Mouse (Mus musculus): ENCODE data around the gene Pex12. TPM values are rescaled to one million over a fixed set of nuclear protein-coding genes. Genes with fewer than 3 reads are reported as not detected.

The Pex12 gene
- polyA plus RNA-seq, 1 experiment = 32.1 TPM

- Histone ChIP-seq H3K4me1 (ENCODE audit: control insufficient read depth, insufficient read depth, low read length) (no peaks in the 10 kb centered on the region), H3K27me3 (ENCODE audit: control insufficient read depth, insufficient read depth, low read length) (no peaks in the 10 kb centered on the region), H3K27ac (ENCODE audit: control insufficient read depth, insufficient read depth, low read depth, low read length) (no peak overlapping the region), H3K4me3 (ENCODE audit: control insufficient read depth, low read depth, low read length) (no peak overlapping the region), H3K36me3 (ENCODE audit: control insufficient read depth, insufficient read depth, low read length) (no peaks in the 10 kb centered on the region; the same call in none of the 2 replicates)
- no peak for TF ChIP-seq POLR2A (IDR thresholded peaks at IDR 0.05; ENCODE audit: control insufficient read depth, low read depth, low read length)
- no peak for TF ChIP-seq CTCF (IDR thresholded peaks at IDR 0.05; ENCODE audit: control insufficient read depth, insufficient read depth, insufficient replicate concordance, low read depth, low read length)
Observed at GRCm38 (mm10) chr11:83312471-83312870, 10.1 kb upstream of the Pex12 start.

DNA sequence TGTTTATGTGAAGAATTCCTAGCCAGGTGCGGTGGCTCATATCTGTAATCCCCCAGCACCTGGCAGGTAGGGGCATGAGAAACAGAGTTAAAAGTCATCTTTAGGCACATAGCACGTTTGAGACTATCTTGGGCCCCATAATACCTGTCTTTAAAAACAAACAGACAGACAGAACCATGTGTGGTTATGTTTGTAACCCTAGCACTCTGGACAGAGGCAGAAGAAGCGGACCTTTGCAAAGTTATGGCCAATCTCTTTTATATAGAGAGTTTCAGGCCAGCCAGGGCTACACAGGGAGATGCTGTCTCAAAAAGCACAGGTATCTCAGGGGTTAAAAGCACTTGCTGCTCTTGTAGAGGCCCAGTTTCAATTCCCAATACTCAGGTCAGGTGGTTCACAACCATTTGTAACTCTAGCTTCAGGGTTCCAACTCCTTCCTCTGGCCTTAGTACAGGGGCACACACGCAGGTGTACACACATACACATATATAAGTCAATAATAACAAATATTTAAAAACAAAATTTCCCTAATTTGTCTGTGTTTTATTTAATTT is 4.4 kb upstream of the Pex12 start:
- TF ChIP-seq POLR2A (IDR thresholded peaks at IDR 0.05; ENCODE audit: control insufficient read depth, low read depth, low read length) = no peak
- no peak for TF ChIP-seq CTCF (IDR thresholded peaks at IDR 0.05; ENCODE audit: control insufficient read depth, insufficient read depth, insufficient replicate concordance, low read depth, low read length)
- Histone ChIP-seq H3K27ac (ENCODE audit: control insufficient read depth, insufficient read depth, low read depth, low read length) (no peak overlapping the region), H3K36me3 (ENCODE audit: control insufficient read depth, insufficient read depth, low read length) (no peaks in the 10 kb centered on the region; the same call in 1 of the 2 replicates)

DNA sequence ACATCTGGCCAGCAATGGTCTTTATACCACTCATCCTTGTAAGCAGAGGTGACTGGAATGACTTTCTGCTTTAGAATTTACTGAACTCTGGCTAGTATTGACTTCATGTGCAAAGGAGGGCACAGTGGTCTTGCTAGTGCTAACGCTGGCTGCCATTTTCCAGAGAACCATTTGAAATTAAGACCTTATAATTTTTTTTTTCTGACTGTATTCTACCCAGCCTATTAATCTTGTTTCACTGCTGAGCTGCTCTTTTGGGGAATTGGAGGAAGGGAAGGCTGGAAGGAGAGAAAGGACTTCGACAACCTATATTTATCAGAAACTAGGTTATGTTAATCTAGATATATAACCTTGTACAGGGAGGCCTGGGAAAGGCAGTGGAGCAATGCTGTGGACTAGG is 2.1 kb upstream of the Pex12 start:
- Histone ChIP-seq H3K27me3 (ENCODE audit: control insufficient read depth, insufficient read depth, low read length) (no peaks in the 10 kb centered on the region), H3K27ac (ENCODE audit: control insufficient read depth, insufficient read depth, low read depth, low read length) (no peak overlapping the region), H3K4me1 (ENCODE audit: control insufficient read depth, insufficient read depth, low read length) (peaks cover 2% of the 10 kb centered on the region; the same call in 1 of the 2 replicates), H3K4me3 (ENCODE audit: control insufficient read depth, low read depth, low read length) (peak overlapping the region; percentile 73), H3K36me3 (ENCODE audit: control insufficient read depth, insufficient read depth, low read length) (no peaks in the 10 kb centered on the region; the same call in 1 of the 2 replicates)
- TF ChIP-seq CTCF (IDR thresholded peaks at IDR 0.05; ENCODE audit: control insufficient read depth, insufficient read depth, insufficient replicate concordance, low read depth, low read length) (no peak), POLR2A (IDR thresholded peaks at IDR 0.05; ENCODE audit: control insufficient read depth, low read depth, low read length) (no peak)

More for the DNA sequence above, 4.4 kb upstream of the Pex12 start:
- Histone ChIP-seq H3K4me3 (ENCODE audit: control insufficient read depth, low read depth, low read length) (no peak overlapping the region; the same call in 1 of the 2 replicates), H3K4me1 (ENCODE audit: control insufficient read depth, insufficient read depth, low read length) (peaks cover 2% of the 10 kb centered on the region; the same call in 1 of the 2 replicates), H3K27me3 (ENCODE audit: control insufficient read depth, insufficient read depth, low read length) (no peaks in the 10 kb centered on the region)

GRCm38 (mm10) chr11:83303751-83304150 is 1.4 kb upstream of the Pex12 start:
- H3K4me3 ChIP-seq (ENCODE audit: control insufficient read depth, low read depth, low read length) = peak overlapping the region; percentile 85
- no peaks in the 10 kb centered on the region; the same call in 1 of the 2 replicates for H3K36me3 ChIP-seq (ENCODE audit: control insufficient read depth, insufficient read depth, low read length)
- no peak overlapping the region for H3K27ac ChIP-seq (ENCODE audit: control insufficient read depth, insufficient read depth, low read depth, low read length)
- H3K4me1 ChIP-seq (ENCODE audit: control insufficient read depth, insufficient read depth, low read length) = peaks cover 2% of the 10 kb centered on the region; the same call in 1 of the 2 replicates
- no peak for TF ChIP-seq POLR2A (IDR thresholded peaks at IDR 0.05; ENCODE audit: control insufficient read depth, low read depth, low read length)
- no peak for TF ChIP-seq CTCF (IDR thresholded peaks at IDR 0.05; ENCODE audit: control insufficient read depth, insufficient read depth, insufficient replicate concordance, low read depth, low read length)
- H3K27me3 ChIP-seq (ENCODE audit: control insufficient read depth, insufficient read depth, low read length) = no peaks in the 10 kb centered on the region

- Histone ChIP-seq H3K4me1 (ENCODE audit: control insufficient read depth, insufficient read depth, low read length) (peaks cover 5% of the 10 kb centered on the region; the same call in 1 of the 2 replicates), H3K4me3 (ENCODE audit: control insufficient read depth, low read depth, low read length) (peak overlapping the region; percentile 95), H3K27ac (ENCODE audit: control insufficient read depth, insufficient read depth, low read depth, low read length) (peak overlapping the region; percentile 97), H3K36me3 (ENCODE audit: control insufficient read depth, insufficient read depth, low read length) (0 out of 2 replicates have a peak, but pooled peaks cover under 1% of the 10 kb centered on the region), H3K27me3 (ENCODE audit: control insufficient read depth, insufficient read depth, low read length) (no peaks in the 10 kb centered on the region)
- TF ChIP-seq CTCF (IDR thresholded peaks at IDR 0.05; ENCODE audit: control insufficient read depth, insufficient read depth, insufficient replicate concordance, low read depth, low read length) (no peak), POLR2A (IDR thresholded peaks at IDR 0.05; ENCODE audit: control insufficient read depth, low read depth, low read length) (no peak)
Observed at GRCm38 (mm10) chr11:83302124-83302523, 262 bp downstream of the Pex12 start.

- peaks cover 5% of the 10 kb centered on the region; the same call in 1 of the 2 replicates for H3K4me1 ChIP-seq (ENCODE audit: control insufficient read depth, insufficient read depth, low read length)
Observed at GRCm38 (mm10) chr11:83301431-83301831, 955 bp downstream of the Pex12 start.

DNA sequence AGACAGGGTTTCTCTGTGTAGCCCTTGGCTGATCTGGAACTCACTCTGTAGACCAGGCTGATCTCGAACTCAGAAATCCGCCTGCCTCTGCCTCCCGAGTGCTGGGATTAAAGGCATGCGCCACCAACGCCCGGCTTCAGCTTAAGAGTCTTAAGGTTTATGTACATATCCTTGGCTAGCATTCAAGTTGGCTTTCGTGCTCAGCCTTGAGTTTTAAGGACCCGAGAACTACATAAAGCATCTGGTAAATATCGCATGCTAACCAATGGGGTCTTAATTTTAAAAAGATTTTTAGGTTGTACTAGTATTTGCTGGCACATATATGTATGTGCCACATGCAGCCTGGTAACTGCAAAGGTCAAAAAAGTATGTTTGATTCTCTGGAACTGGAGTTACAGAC is 2.7 kb downstream of the Pex12 start:
- Histone ChIP-seq H3K27ac (ENCODE audit: control insufficient read depth, insufficient read depth, low read depth, low read length) (peak overlapping the region; percentile 32), H3K4me3 (ENCODE audit: control insufficient read depth, low read depth, low read length) (peak overlapping the region; percentile 79), H3K27me3 (ENCODE audit: control insufficient read depth, insufficient read depth, low read length) (no peaks in the 10 kb centered on the region), H3K36me3 (ENCODE audit: control insufficient read depth, insufficient read depth, low read length) (0 out of 2 replicates have a peak, but pooled peaks cover 2% of the 10 kb centered on the region), H3K4me1 (ENCODE audit: control insufficient read depth, insufficient read depth, low read length) (peaks cover 5% of the 10 kb centered on the region; the same call in 1 of the 2 replicates)
- no peak for TF ChIP-seq CTCF (IDR thresholded peaks at IDR 0.05; ENCODE audit: control insufficient read depth, insufficient read depth, insufficient replicate concordance, low read depth, low read length)
- no peak for TF ChIP-seq POLR2A (IDR thresholded peaks at IDR 0.05; ENCODE audit: control insufficient read depth, low read depth, low read length)

More at GRCm38 (mm10) chr11:83301431-83301831, 955 bp downstream of the Pex12 start:
- TF ChIP-seq POLR2A (IDR thresholded peaks at IDR 0.05; ENCODE audit: control insufficient read depth, low read depth, low read length) (no peak), CTCF (IDR thresholded peaks at IDR 0.05; ENCODE audit: control insufficient read depth, insufficient read depth, insufficient replicate concordance, low read depth, low read length) (no peak)
- Histone ChIP-seq H3K4me3 (ENCODE audit: control insufficient read depth, low read depth, low read length) (peak overlapping the region; percentile 95), H3K27ac (ENCODE audit: control insufficient read depth, insufficient read depth, low read depth, low read length) (peak overlapping the region; percentile 97), H3K36me3 (ENCODE audit: control insufficient read depth, insufficient read depth, low read length) (0 out of 2 replicates have a peak, but pooled peaks cover 2% of the 10 kb centered on the region), H3K27me3 (ENCODE audit: control insufficient read depth, insufficient read depth, low read length) (no peaks in the 10 kb centered on the region)

All from testis, adult 2 months (tissue).